Mouse (Mus musculus): ENCODE data around the gene Crip1.

Gene Crip1

GRCm38 (mm10) chr12:113132567-113132966 lies 13.5 kb upstream of the Crip1 start:
- no peak for DNase-seq

- DNase-seq: no peak
Measured at GRCm38 (mm10) chr12:113133260-113133659, 12.9 kb upstream of the Crip1 start.

- DNase-seq: no peak
Measured at GRCm38 (mm10) chr12:113133861-113134403, 12.2 kb upstream of the Crip1 start.

- no peak for DNase-seq
Measured at GRCm38 (mm10) chr12:113134502-113134901, 11.6 kb upstream of the Crip1 start.

- DNase-seq: no peak
Measured at GRCm38 (mm10) chr12:113135401-113135800, 10.7 kb upstream of the Crip1 start.

- no peak for DNase-seq
Measured at GRCm38 (mm10) chr12:113136492-113137020, 9.6 kb upstream of the Crip1 start.

- no peak for DNase-seq
Measured at GRCm38 (mm10) chr12:113137260-113138213, 8.6 kb upstream of the Crip1 start.

- DNase-seq: no peak
Measured at GRCm38 (mm10) chr12:113138291-113138690, 7.8 kb upstream of the Crip1 start.

- no peak for DNase-seq
Measured at GRCm38 (mm10) chr12:113138901-113139864, 6.9 kb upstream of the Crip1 start.

GRCm38 (mm10) chr12:113139908-113140615 lies 6.1 kb upstream of the Crip1 start, which contains the start of gene Crip2:
TSS of gene Crip2 (plus strand) at chr12:113140236.
- DNase-seq: peak; percentile 94

GRCm38 (mm10) chr12:113140616-113141411 lies 5.3 kb upstream of the Crip1 start:
- peak; percentile 41 for DNase-seq

- no peak for DNase-seq
Measured at GRCm38 (mm10) chr12:113141531-113141973, 4.6 kb upstream of the Crip1 start.

GRCm38 (mm10) chr12:113142021-113142975 lies 3.8 kb upstream of the Crip1 start:
- DNase-seq: no peak

- peak; percentile 40 for DNase-seq
Measured at GRCm38 (mm10) chr12:113143164-113143563, 3.0 kb upstream of the Crip1 start.

GRCm38 (mm10) chr12:113144001-113144756 lies 1.9 kb upstream of the Crip1 start:
- peak; percentile 69 for DNase-seq

GRCm38 (mm10) chr12:113144886-113145285 lies 1.2 kb upstream of the Crip1 start:
- DNase-seq: no peak

GRCm38 (mm10) chr12:113145591-113145990 lies 525 bp upstream of the Crip1 start:
- no peak for DNase-seq

- DNase-seq: no peak
Measured at GRCm38 (mm10) chr12:113147481-113147880, 1.4 kb downstream of the Crip1 start.

Measured in thymus, postnatal 4 days (tissue).